Mouse (Mus musculus) granulocyte monocyte progenitor cell, adult 5-6 weeks (primary cell): ENCODE measurements around the gene Otoa. TPM values are rescaled to one million over a fixed set of nuclear protein-coding genes. Genes with fewer than 3 reads are reported as not detected.

ENCODE experiments used
- ATAC-seq: replicated peaks from 2 replicates; pipeline ENCODE4 v1.8.0; 2016; ENCODE audit warnings: mild to moderate bottlenecking, moderate TSS enrichment, inconsistent platforms; ENCODE audit not compliant: poor library complexity, severe bottlenecking
- total RNA-seq, 2 experiments: library from RNA; stranded (forward) in 1 of 2; stranded (reverse) in 1 of 2; fragments of 200-712, 200-1000 nt in 1 of 2; fragments of >200 nt in 1 of 2; fragmentation: Nextera tagmentation in 1 of 2; gene quantifications; 2 replicates each; pipeline ENCODE4 v1.2.3; 2014 to 2017

Otoa gene
- total RNA-seq (2014; fragmentation: Nextera tagmentation) (not detected in 2 replicates), total RNA-seq (2017) (0.17 and 0.21 TPM in 2 replicates)

- no peak for ATAC-seq
These were observed at the start of gene Otoa for GRCm38 (mm10) chr7:121081350-121081749. Otoa (plus strand) TSS chr7:121081650.

GRCm38 (mm10) chr7:121033856-121034652 is 47.4 kb upstream of the Otoa start, which contains the start of gene Mettl9:
Mettl9 (plus strand) TSS chr7:121034445.
- ATAC-seq, result peak; percentile 96

GRCm38 (mm10) chr7:121034701-121035141 is 46.7 kb upstream of the Otoa start:
- peak; percentile 20 for ATAC-seq

- peak; percentile 40 for ATAC-seq
These were observed 46.2 kb upstream of the Otoa start for GRCm38 (mm10) chr7:121035161-121035721.

GRCm38 (mm10) chr7:121040595-121040994 is 40.9 kb upstream of the Otoa start:
- peak; percentile 14; the same call in 1 of the 2 replicates for ATAC-seq

GRCm38 (mm10) chr7:121041989-121042388 is 39.5 kb upstream of the Otoa start:
- ATAC-seq, result 0 out of 2 replicates have a peak, but pooled peaks have one; percentile 12

- ATAC-seq, result no peak
These were observed 38.4 kb upstream of the Otoa start for GRCm38 (mm10) chr7:121043004-121043403.

GRCm38 (mm10) chr7:121043510-121043909 is 37.9 kb upstream of the Otoa start:
- ATAC-seq, result peak; percentile 52; the same call in 1 of the 2 replicates

GRCm38 (mm10) chr7:121044251-121044650 is 37.2 kb upstream of the Otoa start:
- no peak for ATAC-seq

GRCm38 (mm10) chr7:121045671-121046453 is 35.6 kb upstream of the Otoa start:
- no peak for ATAC-seq

- ATAC-seq, result peak; percentile 44; the same call in 1 of the 2 replicates
These were observed 33.8 kb upstream of the Otoa start for GRCm38 (mm10) chr7:121047624-121048023.

- ATAC-seq, result no peak
These were observed 28.4 kb upstream of the Otoa start for GRCm38 (mm10) chr7:121053071-121053470.

GRCm38 (mm10) chr7:121059477-121060218 is 21.8 kb upstream of the Otoa start:
- peak; percentile 77 for ATAC-seq

- no peak for ATAC-seq
These were observed 17.1 kb upstream of the Otoa start for GRCm38 (mm10) chr7:121064309-121064708.

GRCm38 (mm10) chr7:121071276-121071675 is 10.2 kb upstream of the Otoa start:
- ATAC-seq, result no peak

- ATAC-seq, result peak; percentile 47
These were observed 8.9 kb upstream of the Otoa start for GRCm38 (mm10) chr7:121072506-121072905.

GRCm38 (mm10) chr7:121074281-121074680 is 7.2 kb upstream of the Otoa start, which contains the start of gene Igsf6:
Igsf6 (minus strand) TSS chr7:121074572.
- peak; percentile 65 for ATAC-seq

GRCm38 (mm10) chr7:121074801-121075400 is 6.5 kb upstream of the Otoa start:
- ATAC-seq, result no peak; the same call in 1 of the 2 replicates

- peak; percentile 18 for ATAC-seq
These were observed 6.0 kb upstream of the Otoa start for GRCm38 (mm10) chr7:121075416-121075815.
